Mouse (Mus musculus) C3H10T1/2 (cell line): ENCODE measurements around the gene Gpr137. TPM values are rescaled to one million over a fixed set of nuclear protein-coding genes. Genes with fewer than 3 reads are reported as not detected.

ENCODE experiments used
- polyA plus RNA-seq, 2 experiments: library from polyadenylated mRNA; unstranded; fragments of >200 nt; fragmentation: generic; extraction: Trizol; gene quantifications; one replicate each; pipeline ENCODE4 v1.2.1; 2012; ENCODE audit warnings: missing spikeins in 2 of 2

Gpr137 gene
- 10 to 100 TPM; 42.4 to 50.3 TPM for polyA plus RNA-seq

GRCm38 (mm10) chr19:6942249-6942691 lies at the start of gene Gpr137:
Gpr137 (minus strand) TSS chr19:6942480.

GRCm38 (mm10) chr19:6987061-6987903 lies 45.0 kb upstream of the Gpr137 start, which contains the start of gene Vegfb:
Vegfb (minus strand) TSS chr19:6987651.

GRCm38 (mm10) chr19:6980381-6981093 lies 38.3 kb upstream of the Gpr137 start, which contains the start of gene Fkbp2:
Fkbp2 (minus strand) TSS chr19:6980501.

GRCm38 (mm10) chr19:6975537-6976521 lies 33.5 kb upstream of the Gpr137 start, which contains the start of gene Plcb3:
Plcb3 (minus strand) TSS chr19:6976470.

GRCm38 (mm10) chr19:6974211-6975205 lies 32.2 kb upstream of the Gpr137 start, which contains the start of gene Ppp1r14b:
Ppp1r14b (plus strand) TSS chr19:6974968.

GRCm38 (mm10) chr19:6941372-6942248 lies 670 bp downstream of the Gpr137 start, which contains the start of gene Bad:
Bad (plus strand) TSS chr19:6941861.

GRCm38 (mm10) chr19:6934195-6934977 lies 7.9 kb downstream of the Gpr137 start, which contains the start of gene Kcnk4:
Kcnk4 (minus strand) TSS chr19:6934515.

GRCm38 (mm10) chr19:6925307-6925573 lies 17.0 kb downstream of the Gpr137 start, which contains the start of gene Catsperz:
Catsperz (minus strand) TSS chr19:6925380.

GRCm38 (mm10) chr19:6921647-6922567 lies 20.4 kb downstream of the Gpr137 start, which contains the start of gene Esrra:
Esrra (minus strand) TSS chr19:6921813.

GRCm38 (mm10) chr19:6909507-6910289 lies 32.6 kb downstream of the Gpr137 start, which contains the start of the genes Trmt112 and Prdx5:
Trmt112 (plus strand) TSS chr19:6909698.
Prdx5 (minus strand) TSS chr19:6910106.

Other genes starting within 250 kb of the Gpr137 start
- 10 to 100 TPM; 52.0 to 84.8 TPM for gene Rps6ka4, start 101.8 kb downstream of the Gpr137 start, polyA plus RNA-seq
- gene Ccdc88b, start 84.3 kb downstream of the Gpr137 start, polyA plus RNA-seq: under 1 TPM; 0.08 to 0.25 TPM
- 100 to 1,000 TPM; 375 to 622 TPM for gene Trmt112, start 32.8 kb downstream of the Gpr137 start, polyA plus RNA-seq
- 100 to 1,000 TPM; 235 to 247 TPM for gene Prdx5, start 32.4 kb downstream of the Gpr137 start, polyA plus RNA-seq
- gene Esrra, start 20.7 kb downstream of the Gpr137 start, polyA plus RNA-seq: 10 to 100 TPM; 14.9 to 28.8 TPM
- under 1 TPM in 1 of 2 experiments, not detected in 1; 0.34 TPM for gene Catsperz, start 17.1 kb downstream of the Gpr137 start, polyA plus RNA-seq
- under 1 TPM; 0.08 to 0.28 TPM for gene Kcnk4, start 8.0 kb downstream of the Gpr137 start, polyA plus RNA-seq
- 100 to 1,000 TPM; 155 to 180 TPM for gene Bad, start 619 bp downstream of the Gpr137 start, polyA plus RNA-seq
- gene Ppp1r14b, start 32.5 kb upstream of the Gpr137 start, polyA plus RNA-seq: 1,000 to 10,000 TPM in 1 of 2 experiments, 100 to 1,000 TPM in 1; 321 to 1,838 TPM
- 10 to 100 TPM; 14.8 to 39.5 TPM for gene Plcb3, start 34.0 kb upstream of the Gpr137 start, polyA plus RNA-seq
- gene Fkbp2, start 38.0 kb upstream of the Gpr137 start, polyA plus RNA-seq: 100 to 1,000 TPM; 263 to 273 TPM
- 100 to 1,000 TPM in 1 of 2 experiments, 10 to 100 TPM in 1; 97.7 to 101 TPM for gene Vegfb, start 45.2 kb upstream of the Gpr137 start, polyA plus RNA-seq
- 10 to 100 TPM; 23.6 to 59.0 TPM for gene Dnajc4, start 50.1 kb upstream of the Gpr137 start, polyA plus RNA-seq
- 10 to 100 TPM; 31.2 to 50.1 TPM for gene Nudt22, start 53.6 kb upstream of the Gpr137 start, polyA plus RNA-seq
- 10 to 100 TPM in 1 of 2 experiments, 1 to 10 TPM in 1; 9.2 to 18.4 TPM for gene Trpt1, start 53.7 kb upstream of the Gpr137 start, polyA plus RNA-seq
- gene Fermt3, start 77.0 kb upstream of the Gpr137 start, polyA plus RNA-seq: under 1 TPM; 0.14 to 0.52 TPM
- gene Stip1, start 97.5 kb upstream of the Gpr137 start, polyA plus RNA-seq: 100 to 1,000 TPM; 158 to 173 TPM
- 10 to 100 TPM; 11.8 to 33.4 TPM for gene Macrod1, start 114.3 kb upstream of the Gpr137 start, polyA plus RNA-seq
- gene Flrt1, start 163.2 kb upstream of the Gpr137 start, polyA plus RNA-seq: 1 to 10 TPM in 1 of 2 experiments, under 1 TPM in 1; 0.02 to 1.1 TPM